Mouse (Mus musculus): ENCODE results near the gene Rab30. TPM values are rescaled to one million over a fixed set of nuclear protein-coding genes. Genes with fewer than 3 reads are reported as not detected.

The Rab30 gene
- polyA plus RNA-seq (2015; fragmentation: Nextera tagmentation; extraction: Ambion mirVana), result 28.8 and 28.9 TPM in 2 replicates

DNA sequence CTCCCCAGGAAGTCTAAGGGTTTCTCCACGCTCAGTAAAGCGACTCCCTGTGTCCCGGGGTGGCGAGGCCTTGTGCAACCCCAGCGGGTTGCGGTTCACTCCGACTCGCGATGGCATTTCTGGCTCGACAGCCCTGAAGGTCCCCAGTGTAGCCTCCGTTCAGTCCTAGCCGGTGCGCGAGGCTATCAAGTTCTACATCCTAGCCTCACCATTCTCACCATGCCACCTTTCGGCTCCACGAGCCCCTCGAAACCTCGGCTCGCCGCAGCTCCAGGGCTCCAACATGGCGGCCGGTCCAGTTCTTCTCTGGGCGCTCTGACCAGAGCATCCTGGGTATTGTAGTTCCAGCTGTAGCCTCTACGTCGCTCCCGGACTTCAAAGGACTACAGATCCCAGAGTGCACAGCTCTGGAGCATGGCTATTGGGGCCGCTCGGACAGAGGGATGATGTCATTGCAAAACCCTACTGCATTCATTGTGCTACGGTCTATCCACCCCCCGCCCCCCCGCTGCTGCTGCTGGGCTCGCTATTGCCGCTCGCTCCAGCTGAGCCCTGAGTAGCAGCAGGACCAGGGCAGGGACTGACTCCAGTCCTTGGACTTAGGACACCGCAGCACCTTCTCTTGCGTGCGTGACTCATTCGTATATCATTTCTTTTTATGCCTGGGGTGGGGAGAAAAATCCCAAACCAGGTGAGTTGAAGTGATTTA, at the start of gene Rab30:
Gene Rab30 (plus strand): TSS at position 452 of the 709 bp plus-strand sequence.
- Histone ChIP-seq H3K9ac (replicated peaks) (peak within 1 kb of the TSS; percentile 98), H3K27ac (ENCODE audit: low read depth) (peak within 1 kb of the TSS; percentile 94), H3K9me3 (ENCODE audit: low read length) (no peaks in the 10 kb centered on the region), H3K4me2 (ENCODE audit: low read depth, low read length) (peak within 1 kb of the TSS; percentile 87), H3K36me3 (replicated peaks; ENCODE audit: insufficient read depth, low read length) (peaks cover 21% of the 10 kb centered on the region), H3K4me3 (ENCODE audit: low read depth, low read length) (peak within 1 kb of the TSS; percentile 94), H3K27me3 (ENCODE audit: insufficient read depth, low read length) (no peaks in the 10 kb centered on the region), H3K4me1 (ENCODE audit: insufficient read depth) (peaks cover 19% of the 10 kb centered on the region)
- WGBS (ENCODE audit: insufficient replicate concordance), result under 1% methylated on average over 38 of the region's 38 CpGs
- TF ChIP-seq CTCF (IDR thresholded peaks at IDR 0.05; ENCODE audit: low read depth) (no peak), EP300 (IDR thresholded peaks at IDR 0.05; ENCODE audit: low read depth) (peak; percentile 10; the same call in 1 of the 2 replicates)
- DNase-seq (peak; percentile 92), ATAC-seq (peak; percentile 99)

DNA sequence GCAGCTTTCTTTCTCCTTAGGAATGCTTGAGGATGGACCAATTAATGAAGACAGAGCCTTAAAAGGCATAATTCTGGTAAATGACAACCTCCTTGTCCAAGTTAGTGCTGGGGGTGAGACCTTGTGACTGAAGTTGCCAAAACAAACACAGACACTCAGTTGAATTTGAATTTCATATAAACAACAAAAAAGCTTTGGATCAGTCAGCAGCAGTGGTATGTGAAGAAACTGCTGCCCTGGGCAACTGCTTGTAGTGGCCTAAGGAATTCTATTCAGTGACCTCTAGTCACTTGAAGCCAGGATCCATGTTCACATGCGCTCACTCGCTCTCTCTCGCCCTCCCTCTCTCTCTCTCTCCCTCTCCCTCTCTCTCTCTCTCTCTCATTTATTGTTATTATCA, 45.0 kb upstream of the Rab30 start:
- no peak overlapping the region for H3K9ac ChIP-seq (replicated peaks)
- ATAC-seq (no peak), DNase-seq (no peak)
- no peaks in the 10 kb centered on the region for H3K9me3 ChIP-seq (ENCODE audit: low read length)
- no peaks in the 10 kb centered on the region for H3K27me3 ChIP-seq (ENCODE audit: insufficient read depth, low read length)
- H3K36me3 ChIP-seq (replicated peaks; ENCODE audit: insufficient read depth, low read length), result no peaks in the 10 kb centered on the region
- H3K4me1 ChIP-seq (ENCODE audit: insufficient read depth), result no peaks in the 10 kb centered on the region
- TF ChIP-seq CTCF (IDR thresholded peaks at IDR 0.05; ENCODE audit: low read depth), result no peak
- 91% methylated on average over 3 of the region's 3 CpGs for WGBS (ENCODE audit: insufficient replicate concordance)
- no peak overlapping the region for H3K27ac ChIP-seq (ENCODE audit: low read depth)
- no peak overlapping the region for H3K4me2 ChIP-seq (ENCODE audit: low read depth, low read length)
- no peak overlapping the region for H3K4me3 ChIP-seq (ENCODE audit: low read depth, low read length)

DNA sequence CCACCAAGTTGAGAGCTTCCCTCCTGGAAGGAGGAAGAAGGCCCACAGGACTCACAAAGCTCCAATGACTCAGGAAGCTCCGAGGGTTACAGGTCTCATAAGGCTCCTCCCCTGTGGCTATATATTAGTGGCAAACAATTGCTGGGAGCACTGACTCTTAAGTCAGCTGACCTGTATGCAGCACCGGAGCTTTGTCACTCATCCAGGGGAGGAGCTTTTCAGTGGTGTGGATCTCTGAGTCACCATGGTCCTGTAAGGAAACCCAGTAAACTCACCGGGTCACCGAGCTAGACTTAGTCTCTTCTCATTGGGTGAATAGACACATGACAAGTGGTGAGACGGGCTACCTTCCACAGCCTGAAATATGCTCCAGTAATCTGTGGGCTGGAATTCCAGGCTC, 42.6 kb upstream of the Rab30 start:
- Histone ChIP-seq H3K36me3 (replicated peaks; ENCODE audit: insufficient read depth, low read length) (no peaks in the 10 kb centered on the region), H3K9me3 (ENCODE audit: low read length) (no peaks in the 10 kb centered on the region), H3K4me3 (ENCODE audit: low read depth, low read length) (no peak overlapping the region), H3K9ac (replicated peaks) (no peak overlapping the region), H3K4me1 (ENCODE audit: insufficient read depth) (no peaks in the 10 kb centered on the region), H3K27ac (ENCODE audit: low read depth) (no peak overlapping the region), H3K27me3 (ENCODE audit: insufficient read depth, low read length) (no peaks in the 10 kb centered on the region), H3K4me2 (ENCODE audit: low read depth, low read length) (no peak overlapping the region)
- WGBS (ENCODE audit: insufficient replicate concordance), result 61% methylated on average over 5 of the region's 5 CpGs
- no peak for DNase-seq
- TF ChIP-seq EP300 (IDR thresholded peaks at IDR 0.05; ENCODE audit: low read depth) (no peak), CTCF (IDR thresholded peaks at IDR 0.05; ENCODE audit: low read depth) (no peak)
- no peak for ATAC-seq

DNA sequence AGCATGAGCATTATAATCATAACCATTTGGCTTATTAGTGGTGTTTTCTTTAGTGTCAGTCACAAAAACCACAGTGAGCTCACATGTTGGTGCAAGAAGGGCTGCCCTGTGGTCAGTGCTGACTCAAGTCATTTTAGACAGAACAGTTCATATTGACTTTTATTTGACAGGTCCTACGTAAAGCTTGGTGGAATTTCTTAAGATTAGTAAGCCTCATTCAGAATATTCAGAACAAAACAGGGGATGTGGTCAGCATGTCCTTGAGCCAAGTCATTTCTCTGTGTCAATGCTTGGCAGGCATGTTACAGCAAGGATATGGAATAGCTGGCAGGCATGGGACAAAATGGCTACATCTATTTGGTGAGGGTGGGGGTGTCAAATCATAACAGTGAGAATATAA, 37.7 kb upstream of the Rab30 start:
- H3K9me3 ChIP-seq (ENCODE audit: low read length), result no peaks in the 10 kb centered on the region
- 69% methylated on average over 1 of the region's 1 CpGs for WGBS (ENCODE audit: insufficient replicate concordance)
- H3K4me3 ChIP-seq (ENCODE audit: low read depth, low read length), result no peak overlapping the region
- no peaks in the 10 kb centered on the region for H3K27me3 ChIP-seq (ENCODE audit: insufficient read depth, low read length)
- no peak overlapping the region for H3K9ac ChIP-seq (replicated peaks)
- no peak for DNase-seq
- ATAC-seq, result no peak
- no peak overlapping the region for H3K27ac ChIP-seq (ENCODE audit: low read depth)
- no peak for TF ChIP-seq CTCF (IDR thresholded peaks at IDR 0.05; ENCODE audit: low read depth)
- no peak for TF ChIP-seq EP300 (IDR thresholded peaks at IDR 0.05; ENCODE audit: low read depth)
- H3K4me1 ChIP-seq (ENCODE audit: insufficient read depth), result no peaks in the 10 kb centered on the region
- no peaks in the 10 kb centered on the region for H3K36me3 ChIP-seq (replicated peaks; ENCODE audit: insufficient read depth, low read length)
- H3K4me2 ChIP-seq (ENCODE audit: low read depth, low read length), result no peak overlapping the region

DNA sequence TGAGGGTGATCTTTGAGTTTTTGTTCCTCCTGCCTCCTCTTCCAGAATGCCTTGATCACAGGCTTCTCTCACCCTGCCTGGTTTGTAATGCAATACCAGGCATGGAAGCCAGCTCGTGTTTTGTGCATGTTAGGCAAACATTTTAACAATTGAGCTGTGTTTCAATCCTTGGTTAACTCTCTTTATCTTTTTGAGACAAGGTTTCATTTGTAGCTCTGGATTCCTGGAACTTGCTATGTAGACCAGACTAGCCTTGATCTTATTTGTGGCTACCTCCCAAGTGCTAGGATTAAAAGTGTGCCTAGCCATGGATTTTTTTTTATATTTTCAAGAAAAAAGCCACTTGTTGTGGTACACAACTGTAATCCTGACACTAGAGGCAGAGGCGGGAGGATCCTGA, 35.9 kb upstream of the Rab30 start:
- Histone ChIP-seq H3K4me2 (ENCODE audit: low read depth, low read length) (no peak overlapping the region), H3K9ac (replicated peaks) (no peak overlapping the region), H3K36me3 (replicated peaks; ENCODE audit: insufficient read depth, low read length) (no peaks in the 10 kb centered on the region), H3K9me3 (ENCODE audit: low read length) (no peaks in the 10 kb centered on the region), H3K27me3 (ENCODE audit: insufficient read depth, low read length) (no peaks in the 10 kb centered on the region), H3K4me1 (ENCODE audit: insufficient read depth) (no peaks in the 10 kb centered on the region), H3K4me3 (ENCODE audit: low read depth, low read length) (no peak overlapping the region), H3K27ac (ENCODE audit: low read depth) (no peak overlapping the region)
- WGBS (ENCODE audit: insufficient replicate concordance), result 57% methylated on average over 2 of the region's 2 CpGs
- DNase-seq, result no peak
- TF ChIP-seq EP300 (IDR thresholded peaks at IDR 0.05; ENCODE audit: low read depth), result no peak
- no peak for TF ChIP-seq CTCF (IDR thresholded peaks at IDR 0.05; ENCODE audit: low read depth)
- ATAC-seq, result no peak

DNA sequence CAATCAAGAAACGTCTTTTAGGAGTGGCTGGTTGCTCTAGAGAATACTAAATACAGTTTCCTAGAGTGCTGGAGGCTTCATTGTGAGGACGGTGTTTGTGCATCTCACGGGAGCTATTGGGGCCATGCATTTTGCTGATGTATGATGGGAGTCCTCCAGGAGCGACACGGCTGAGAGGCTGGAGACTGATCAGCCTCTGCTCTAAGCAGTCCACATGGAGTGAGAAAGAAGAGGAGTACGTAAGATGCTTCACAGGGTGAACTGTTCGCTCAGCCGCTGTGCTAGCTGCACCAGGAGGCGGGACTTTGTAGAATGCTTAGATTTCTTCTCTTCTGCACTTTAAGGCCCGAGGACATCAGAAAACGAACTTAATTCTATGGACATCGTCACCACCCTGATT, 34.7 kb upstream of the Rab30 start:
- no peaks in the 10 kb centered on the region for H3K36me3 ChIP-seq (replicated peaks; ENCODE audit: insufficient read depth, low read length)
- H3K9me3 ChIP-seq (ENCODE audit: low read length), result no peaks in the 10 kb centered on the region
- no peak for ATAC-seq
- H3K27me3 ChIP-seq (ENCODE audit: insufficient read depth, low read length), result no peaks in the 10 kb centered on the region
- 76% methylated on average over 12 of the region's 12 CpGs for WGBS (ENCODE audit: insufficient replicate concordance)
- no peak overlapping the region for H3K9ac ChIP-seq (replicated peaks)
- no peak overlapping the region for H3K4me2 ChIP-seq (ENCODE audit: low read depth, low read length)
- H3K4me1 ChIP-seq (ENCODE audit: insufficient read depth), result no peaks in the 10 kb centered on the region
- no peak for DNase-seq
- no peak overlapping the region for H3K27ac ChIP-seq (ENCODE audit: low read depth)
- TF ChIP-seq EP300 (IDR thresholded peaks at IDR 0.05; ENCODE audit: low read depth) (no peak), CTCF (IDR thresholded peaks at IDR 0.05; ENCODE audit: low read depth) (no peak)
- H3K4me3 ChIP-seq (ENCODE audit: low read depth, low read length), result no peak overlapping the region

Data from liver, postnatal 0 days (tissue).